30 mouse cellular contexts compared by ENCODE assay signal in genomic region chr1:119085771-119086170, GRCm38 (mm10). TPM values are rescaled to one million over a fixed set of nuclear protein-coding genes. Genes with fewer than 3 reads are reported as not detected.
A peak's percentile ranks its signal among the peaks of the same experiment; 100 is the strongest.
DNase-seq lines count a peak whose midpoint lies in the region; ATAC-seq and TF ChIP-seq lines count a peak whose summit lies in the region.
"Had no signal": no experiment of that assay in that cellular context is flagged by ENCODE, and none has a peak within 500 bp of the region (broad histone marks: within the 10 kb centered on the region; RNA-seq: fewer than 3 reads in every experiment).

No protein-coding gene starts in this region.

- no peaks in the 10 kb centered on the region for H3K27me3 ChIP-seq in kidney, adult 2 months (replicated peaks; ENCODE audit: control insufficient read depth, insufficient read depth, low read length)
- H3K27me3 ChIP-seq: hindbrain, embryonic 15.5 days; limb, embryonic 15.5 days; stomach, embryonic 15.5 days had no signal

- WGBS in kidney, adult 2 months, result 67% methylated on average over 10 of the region's 10 CpGs

- no peak for TF ChIP-seq POLR2A in kidney, adult 2 months (IDR thresholded peaks at IDR 0.05; ENCODE audit: low read depth, low read length)

- H3K27ac ChIP-seq in kidney, adult 2 months (ENCODE audit: insufficient read depth, low read depth, low read length), result no peak overlapping the region
- H3K27ac ChIP-seq: hindbrain, embryonic 10.5 days; hindbrain, embryonic 15.5 days; layer of hippocampus, adult 2 months; limb, embryonic 10.5 days; limb, embryonic 15.5 days; stomach, embryonic 15.5 days had no signal

- H3K4me3 ChIP-seq in kidney, adult 2 months (ENCODE audit: insufficient read depth, low read depth, low read length), result no peak overlapping the region
- H3K4me3 ChIP-seq: erythroblast, embryonic 14.5 days; heart, embryonic 12.5 days; hindbrain, embryonic 10.5 days; hindbrain, embryonic 15.5 days; layer of hippocampus, adult 2 months; limb, embryonic 10.5 days; limb, embryonic 15.5 days; stomach, embryonic 15.5 days had no signal

- DNase-seq in 3T3-L1 (ENCODE audit: low read depth, low spot score) (peak; percentile 33), ES-CJ7 (ENCODE audit: low read depth, low spot score) (peak; percentile 78), adipocyte (ENCODE audit: low spot score) (peak; percentile 69)
- DNase-seq in frontal cortex, postnatal 14 days (ENCODE audit: low spot score in 2 of 2), result no peak
- no peak for DNase-seq in kidney, adult 2 months
- no peak for DNase-seq in heart, postnatal 14 days
- DNase-seq: adrenal gland, postnatal 14 days; cerebellum, adult 18-20 months; cerebellum, postnatal 10 days; gastrocnemius, postnatal 25 days; heart, adult 18-20 months; kidney, adult 18-20 months; kidney, postnatal 36 days; layer of hippocampus, postnatal 36 days; lung, postnatal 36 days; midbrain, embryonic 14.5 days; retina, postnatal 1 day; right cerebral cortex, postnatal 14 days; thymus, postnatal 14 days had no signal

- TF ChIP-seq CTCF in kidney, adult 2 months (conservative IDR thresholded peaks at IDR 0.05; ENCODE audit: insufficient read depth, insufficient read length, low read depth, low read length), result no peak

- no peaks in the 10 kb centered on the region for H3K4me1 ChIP-seq in kidney, adult 2 months (ENCODE audit: control insufficient read depth, insufficient read depth, low read length)
- H3K4me1 ChIP-seq: heart, embryonic 12.5 days; stomach, embryonic 15.5 days had no signal

- H3K36me3 ChIP-seq in kidney, adult 2 months (ENCODE audit: control insufficient read depth, insufficient read depth, low read length), result no peaks in the 10 kb centered on the region
- H3K36me3 ChIP-seq: heart, embryonic 12.5 days; hindbrain, embryonic 10.5 days; hindbrain, embryonic 15.5 days; limb, embryonic 10.5 days; limb, embryonic 15.5 days; stomach, embryonic 15.5 days had no signal

- intact Hi-C loops in heart, postnatal 14 days (cut with DNase I), result loop anchor here (5.0 to 10.0 kb wide), 4 partner anchors 462 to 927 kb away; no protein-coding TSS in a partner anchor

- peak; percentile 67 for ATAC-seq in megakaryocyte progenitor cell, adult 5-6 weeks (replicated peaks; ENCODE audit: poor library complexity)
- ATAC-seq: inflammation-experienced regulatory T-cells, adult 6 months had no signal

RNA-seq across cellular contexts. Expression of gene Gli2, which starts 32.4 kb away (rescaled TPM):
- not detected in 2 replicates for total RNA-seq in megakaryocyte progenitor cell, adult 5-6 weeks (2015)
- not detected in 2 replicates for total RNA-seq in megakaryocyte progenitor cell, adult 5-6 weeks (2017)
- polyA plus RNA-seq in kidney, adult 2 months (2012; rRNA removed), result 0.44 and 0.52 TPM in 2 replicates
- 1 to 10 TPM; 1.7 to 2.1 TPM for total RNA-seq in heart, postnatal 14 days (2021)
- total RNA-seq: common myeloid progenitor, adult 5-6 weeks had no signal
- polyA plus RNA-seq: erythroblast, embryonic 14.5 days; inflammation-experienced regulatory T-cells, adult 6 months had no signal

Comparison
In these comparisons a context has a peak if more than half of its experiments do, and no peak if none do; other contexts are left out.
1. DNase-seq: peak in 3T3-L1 (single experiment), ES-CJ7 (single experiment) and adipocyte (single experiment); none in frontal cortex, postnatal 14 days (0 of 2), kidney, adult 2 months (single experiment) and heart, postnatal 14 days (0 of 2).